Mouse (Mus musculus) MEL (cell line): Measurements from ENCODE around the gene Sobp.

ENCODE experiments used
- ETS1 ChIP-seq: IDR thresholded peaks from 2 replicates; pipeline ENCODE4 v1.6.1; 2012; ENCODE audit warnings: low read depth, mild to moderate bottlenecking, inconsistent platforms, low read length, improper control_type of control experiment, moderate library complexity
- POLR2AphosphoS5 ChIP-seq: IDR thresholded peaks from 2 replicates; pipeline ENCODE4 v1.6.1; 2012; ENCODE audit warnings: low read depth, borderline replicate concordance, mild to moderate bottlenecking, inconsistent platforms, low read length, moderate library complexity, mixed read lengths

DNA sequence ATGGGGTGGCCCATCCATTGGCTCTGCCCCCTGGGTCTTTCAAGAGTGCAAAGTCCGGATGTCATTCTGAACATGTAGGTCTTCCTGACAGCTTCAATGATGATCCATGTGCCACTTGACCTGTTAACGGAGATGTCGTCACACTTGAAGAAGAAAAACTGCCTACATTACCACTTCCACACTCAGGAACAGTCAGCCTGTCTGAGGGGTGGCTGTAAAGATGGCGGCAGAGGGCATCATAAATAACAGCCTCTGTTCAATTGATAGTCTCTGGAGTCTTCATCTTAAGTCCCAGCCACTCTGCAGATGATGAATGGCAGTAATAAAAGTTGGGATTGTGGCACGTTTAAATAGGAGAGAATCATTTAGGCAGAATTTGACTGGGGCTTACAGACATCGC is 87.4 kb downstream of the Sobp start:
- TF ChIP-seq ETS1 (no peak), POLR2AphosphoS5 (no peak)
